Mouse (Mus musculus): ENCODE measurements around the gene Poglut1. TPM values are rescaled to one million over a fixed set of nuclear protein-coding genes. Genes with fewer than 3 reads are reported as not detected.

Poglut1 gene
- polyA plus RNA-seq, 1 experiment from 2014 or later: 75.5 TPM

- ATAC-seq (replicated peaks; ENCODE audit: low FRiP score) (peak; percentile 98), DNase-seq (ENCODE audit: low spot score) (peak; percentile 97)
- H3K9me3 ChIP-seq (ENCODE audit: control insufficient read depth, low read length): no peaks in the 10 kb centered on the region
- peaks cover 8% of the 10 kb centered on the region for H3K4me1 ChIP-seq (replicated peaks; ENCODE audit: control insufficient read depth, insufficient read depth, low read length)
- H3K36me3 ChIP-seq (ENCODE audit: control insufficient read depth, insufficient read depth, low read length): peaks cover 3% of the 10 kb centered on the region; the same call in 1 of the 2 replicates
- no peaks in the 10 kb centered on the region for H3K27me3 ChIP-seq (ENCODE audit: control insufficient read depth, insufficient read depth, low read length)
- H3K27ac ChIP-seq (ENCODE audit: low read depth, low read length): peak within 1 kb of the TSS; percentile 92
- H3K4me2 ChIP-seq (ENCODE audit: low read depth, low read length, severe bottlenecking): peak within 1 kb of the TSS; percentile 56
- H3K9ac ChIP-seq (ENCODE audit: low read length): peak within 1 kb of the TSS; percentile 92
- H3K4me3 ChIP-seq (ENCODE audit: low read depth, low read length): peak within 1 kb of the TSS; percentile 89
- under 1% methylated on average over 73 of the region's 73 CpGs for WGBS
Measured at GRCm38 (mm10) chr16:38522129-38523084, 27.7 kb downstream of the Poglut1 start, which contains the start of gene Timmdc1. TSS of gene Timmdc1 (minus strand) at chr16:38522663.

GRCm38 (mm10) chr16:38521211-38521987 is 28.7 kb downstream of the Poglut1 start:
- 39% methylated on average over 8 of the region's 8 CpGs for WGBS
- no peak overlapping the region for H3K27ac ChIP-seq (ENCODE audit: low read depth, low read length)
- no peak for DNase-seq (ENCODE audit: low spot score)

DNA sequence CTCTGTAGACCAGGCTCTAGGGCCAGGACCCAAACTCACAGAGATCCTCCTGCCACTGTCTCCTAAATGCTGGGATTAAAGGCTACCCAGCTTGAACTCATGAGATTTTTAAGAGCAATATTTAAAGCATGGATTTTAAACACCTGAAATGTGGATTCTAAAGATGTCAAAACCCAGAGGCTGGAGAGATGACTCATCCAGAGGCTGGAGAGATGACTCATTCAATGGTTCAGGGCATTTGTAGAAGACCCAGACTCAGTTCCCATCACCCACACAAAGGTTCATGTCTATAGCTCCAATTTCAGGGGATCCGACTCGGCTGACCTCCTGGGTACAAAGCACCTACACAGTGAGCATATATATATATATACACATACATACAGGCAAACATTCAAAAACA is 30.9 kb downstream of the Poglut1 start:
- Histone ChIP-seq H3K27me3 (ENCODE audit: control insufficient read depth, insufficient read depth, low read length) (no peaks in the 10 kb centered on the region), H3K9me3 (ENCODE audit: control insufficient read depth, low read length) (no peaks in the 10 kb centered on the region), H3K36me3 (ENCODE audit: control insufficient read depth, insufficient read depth, low read length) (peaks cover 4% of the 10 kb centered on the region; the same call in 1 of the 2 replicates), H3K4me2 (ENCODE audit: low read depth, low read length, severe bottlenecking) (no peak overlapping the region), H3K27ac (ENCODE audit: low read depth, low read length) (no peak overlapping the region), H3K9ac (ENCODE audit: low read length) (no peak overlapping the region), H3K4me1 (replicated peaks; ENCODE audit: control insufficient read depth, insufficient read depth, low read length) (peaks cover 8% of the 10 kb centered on the region), H3K4me3 (ENCODE audit: low read depth, low read length) (no peak overlapping the region)
- 98% methylated on average over 2 of the region's 2 CpGs for WGBS
- no peak for DNase-seq (ENCODE audit: low spot score)
- ATAC-seq (replicated peaks; ENCODE audit: low FRiP score): no peak

More at GRCm38 (mm10) chr16:38521211-38521987, 28.7 kb downstream of the Poglut1 start:
- Histone ChIP-seq H3K36me3 (ENCODE audit: control insufficient read depth, insufficient read depth, low read length) (peaks cover 3% of the 10 kb centered on the region; the same call in 1 of the 2 replicates), H3K4me1 (replicated peaks; ENCODE audit: control insufficient read depth, insufficient read depth, low read length) (peaks cover 8% of the 10 kb centered on the region), H3K4me3 (ENCODE audit: low read depth, low read length) (peak overlapping the region; percentile 89), H3K9ac (ENCODE audit: low read length) (peak overlapping the region; percentile 43), H3K4me2 (ENCODE audit: low read depth, low read length, severe bottlenecking) (peak overlapping the region; percentile 56), H3K9me3 (ENCODE audit: control insufficient read depth, low read length) (no peaks in the 10 kb centered on the region), H3K27me3 (ENCODE audit: control insufficient read depth, insufficient read depth, low read length) (no peaks in the 10 kb centered on the region)
- no peak for ATAC-seq (replicated peaks; ENCODE audit: low FRiP score)

DNA sequence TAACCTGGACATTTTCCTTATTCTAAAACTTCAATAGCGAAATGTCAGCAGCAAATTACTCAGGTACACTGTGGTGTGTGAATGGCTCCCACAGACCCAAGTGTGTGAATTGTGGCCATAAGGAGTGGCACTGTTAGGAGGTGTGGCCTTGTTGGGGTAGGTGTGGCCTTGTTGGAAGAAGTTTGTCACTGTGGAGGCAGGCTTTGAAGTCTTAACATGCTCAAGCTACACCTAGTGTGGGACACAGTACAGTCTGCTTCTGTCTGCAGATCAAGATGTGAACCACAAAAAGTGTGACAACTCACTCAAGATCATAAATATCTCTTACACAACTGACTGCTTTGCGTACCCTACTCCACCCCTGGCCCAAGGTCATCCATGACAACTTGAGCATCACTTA is 39.2 kb downstream of the Poglut1 start:
- H3K27ac ChIP-seq (ENCODE audit: low read depth, low read length): no peak overlapping the region
- no peak overlapping the region for H3K9ac ChIP-seq (ENCODE audit: low read length)
- WGBS: 95% methylated on average over 2 of the region's 2 CpGs
- H3K36me3 ChIP-seq (ENCODE audit: control insufficient read depth, insufficient read depth, low read length): peaks cover 7% of the 10 kb centered on the region; the same call in 1 of the 2 replicates
- no peak overlapping the region for H3K4me3 ChIP-seq (ENCODE audit: low read depth, low read length)
- DNase-seq (ENCODE audit: low spot score): no peak
- ATAC-seq (replicated peaks; ENCODE audit: low FRiP score): no peak
- H3K4me1 ChIP-seq (replicated peaks; ENCODE audit: control insufficient read depth, insufficient read depth, low read length): no peaks in the 10 kb centered on the region
- H3K4me2 ChIP-seq (ENCODE audit: low read depth, low read length, severe bottlenecking): no peak overlapping the region
- no peaks in the 10 kb centered on the region for H3K27me3 ChIP-seq (ENCODE audit: control insufficient read depth, insufficient read depth, low read length)
- no peaks in the 10 kb centered on the region for H3K9me3 ChIP-seq (ENCODE audit: control insufficient read depth, low read length)

GRCm38 (mm10) chr16:38506041-38506634 is 43.9 kb downstream of the Poglut1 start:
- Histone ChIP-seq H3K27me3 (ENCODE audit: control insufficient read depth, insufficient read depth, low read length) (no peaks in the 10 kb centered on the region), H3K27ac (ENCODE audit: low read depth, low read length) (no peak overlapping the region), H3K9ac (ENCODE audit: low read length) (no peak overlapping the region), H3K4me2 (ENCODE audit: low read depth, low read length, severe bottlenecking) (no peak overlapping the region), H3K4me1 (replicated peaks; ENCODE audit: control insufficient read depth, insufficient read depth, low read length) (no peaks in the 10 kb centered on the region), H3K4me3 (ENCODE audit: low read depth, low read length) (no peak overlapping the region), H3K36me3 (ENCODE audit: control insufficient read depth, insufficient read depth, low read length) (no peaks in the 10 kb centered on the region; the same call in none of the 2 replicates), H3K9me3 (ENCODE audit: control insufficient read depth, low read length) (no peaks in the 10 kb centered on the region)
- ATAC-seq (replicated peaks; ENCODE audit: low FRiP score) (peak; percentile 76), DNase-seq (ENCODE audit: low spot score) (peak; percentile 79)
- WGBS: 70% methylated on average over 4 of the region's 4 CpGs

DNA sequence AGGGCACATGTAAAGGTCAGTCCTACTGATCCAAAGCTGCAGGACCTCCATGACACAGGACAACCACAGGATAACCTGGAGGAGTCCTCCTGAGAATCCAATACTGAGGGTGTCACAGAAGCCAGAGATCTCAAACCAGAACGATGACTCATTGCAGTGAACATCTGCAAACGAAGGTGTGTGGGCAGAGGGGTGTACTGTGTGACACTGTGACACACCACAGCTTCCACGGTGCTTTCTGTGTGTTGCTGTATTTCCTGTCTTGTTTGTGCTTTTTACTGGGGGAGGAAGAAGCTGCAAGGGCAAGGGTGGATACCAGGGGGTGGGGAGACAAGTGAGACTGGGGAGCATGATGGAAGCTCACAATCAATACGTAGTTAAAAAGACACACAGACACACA is 46.5 kb downstream of the Poglut1 start:
- 91% methylated on average over 4 of the region's 4 CpGs for WGBS
- H3K9ac ChIP-seq (ENCODE audit: low read length): no peak overlapping the region
- no peaks in the 10 kb centered on the region; the same call in none of the 2 replicates for H3K36me3 ChIP-seq (ENCODE audit: control insufficient read depth, insufficient read depth, low read length)
- H3K27me3 ChIP-seq (ENCODE audit: control insufficient read depth, insufficient read depth, low read length): no peaks in the 10 kb centered on the region
- no peaks in the 10 kb centered on the region for H3K4me1 ChIP-seq (replicated peaks; ENCODE audit: control insufficient read depth, insufficient read depth, low read length)
- no peak overlapping the region for H3K4me3 ChIP-seq (ENCODE audit: low read depth, low read length)
- DNase-seq (ENCODE audit: low spot score) (no peak), ATAC-seq (replicated peaks; ENCODE audit: low FRiP score) (no peak)
- no peak overlapping the region for H3K27ac ChIP-seq (ENCODE audit: low read depth, low read length)
- H3K9me3 ChIP-seq (ENCODE audit: control insufficient read depth, low read length): no peaks in the 10 kb centered on the region
- no peak overlapping the region for H3K4me2 ChIP-seq (ENCODE audit: low read depth, low read length, severe bottlenecking)

GRCm38 (mm10) chr16:38502469-38502868 is 47.6 kb downstream of the Poglut1 start:
- ATAC-seq (replicated peaks; ENCODE audit: low FRiP score) (no peak), DNase-seq (ENCODE audit: low spot score) (no peak)
- no peaks in the 10 kb centered on the region for H3K27me3 ChIP-seq (ENCODE audit: control insufficient read depth, insufficient read depth, low read length)
- no peaks in the 10 kb centered on the region for H3K4me1 ChIP-seq (replicated peaks; ENCODE audit: control insufficient read depth, insufficient read depth, low read length)
- H3K27ac ChIP-seq (ENCODE audit: low read depth, low read length): no peak overlapping the region
- no peaks in the 10 kb centered on the region; the same call in none of the 2 replicates for H3K36me3 ChIP-seq (ENCODE audit: control insufficient read depth, insufficient read depth, low read length)
- H3K9ac ChIP-seq (ENCODE audit: low read length): no peak overlapping the region
- H3K4me3 ChIP-seq (ENCODE audit: low read depth, low read length): no peak overlapping the region
- no peaks in the 10 kb centered on the region for H3K9me3 ChIP-seq (ENCODE audit: control insufficient read depth, low read length)
- WGBS: 92% methylated on average over 10 of the region's 10 CpGs
- no peak overlapping the region for H3K4me2 ChIP-seq (ENCODE audit: low read depth, low read length, severe bottlenecking)

DNA sequence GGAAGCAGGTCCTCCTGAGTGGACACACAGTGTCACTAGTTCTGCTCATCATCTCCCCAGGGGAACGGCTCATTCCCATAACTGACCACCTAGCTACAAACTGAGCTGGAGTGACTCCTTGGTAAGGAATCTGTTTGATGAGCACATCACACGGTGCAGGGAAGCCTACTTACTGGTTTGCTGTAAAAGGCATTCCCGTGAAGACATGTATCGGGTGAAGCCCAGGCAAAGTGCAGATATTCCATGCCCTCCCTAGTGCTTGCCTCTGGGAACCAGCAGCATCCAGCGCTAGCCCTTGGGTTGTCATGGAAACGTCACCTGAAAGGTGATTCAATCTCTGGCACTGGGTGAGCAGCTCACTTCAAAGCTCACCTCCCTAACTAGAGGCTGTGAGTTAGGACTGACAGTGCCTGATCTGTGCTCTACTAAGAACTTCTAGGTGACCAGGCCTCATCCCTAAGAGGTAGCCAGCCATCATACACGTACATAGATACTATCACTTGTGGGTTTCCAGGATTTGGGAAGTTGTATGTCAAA is 53.4 kb downstream of the Poglut1 start:
- ATAC-seq (replicated peaks; ENCODE audit: low FRiP score) (no peak), DNase-seq (ENCODE audit: low spot score) (no peak)
- WGBS: 81% methylated on average over 7 of the region's 7 CpGs
- Histone ChIP-seq H3K27me3 (ENCODE audit: control insufficient read depth, insufficient read depth, low read length) (no peaks in the 10 kb centered on the region), H3K9me3 (ENCODE audit: control insufficient read depth, low read length) (no peaks in the 10 kb centered on the region), H3K36me3 (ENCODE audit: control insufficient read depth, insufficient read depth, low read length) (no peaks in the 10 kb centered on the region; the same call in none of the 2 replicates), H3K4me3 (ENCODE audit: low read depth, low read length) (no peak overlapping the region), H3K9ac (ENCODE audit: low read length) (no peak overlapping the region), H3K4me1 (replicated peaks; ENCODE audit: control insufficient read depth, insufficient read depth, low read length) (no peaks in the 10 kb centered on the region), H3K27ac (ENCODE audit: low read depth, low read length) (no peak overlapping the region), H3K4me2 (ENCODE audit: low read depth, low read length, severe bottlenecking) (no peak overlapping the region)
